Mouse (Mus musculus) liver, embryonic 12.5 days (tissue): ENCODE measurements around the gene Lrrc73. TPM values are rescaled to one million over a fixed set of nuclear protein-coding genes. Genes with fewer than 3 reads are reported as not detected.
A peak's percentile ranks its signal among the peaks of the same experiment; 100 is the strongest.

Experiments used
- ATAC-seq: fragments of 200-750 bp; cut with Nextera tagmentation; 2 replicates; pipeline ENCODE4 v1.8.0; 2017; ENCODE audit warnings: moderate number of reproducible peaks, mild to moderate bottlenecking, moderate library complexity
- H3K27ac ChIP-seq: fragments of 300-500 bp; sonication (generic); 2 replicates; pipeline ENCODE4 v1.5.1; 2016; ENCODE audit warnings: mild to moderate bottlenecking
- H3K27me3 ChIP-seq: fragments of 300-500 bp; sonication (generic); replicated peaks from 2 replicates; pipeline ENCODE4 v1.6.1; 2016; ENCODE audit warnings: mild to moderate bottlenecking, moderate library complexity
- H3K36me3 ChIP-seq: fragments of 300-500 bp; sonication (generic); 2 replicates; pipeline ENCODE4 v1.6.1; 2016; ENCODE audit warnings: mild to moderate bottlenecking, moderate library complexity
- H3K4me1 ChIP-seq: fragments of 300-500 bp; sonication (generic); 2 replicates; pipeline ENCODE4 v1.6.1; 2016
- H3K4me2 ChIP-seq: fragments of 300-500 bp; sonication (generic); 2 replicates; pipeline ENCODE4 v1.6.1; 2016; ENCODE audit warnings: mild to moderate bottlenecking, moderate library complexity
- H3K4me3 ChIP-seq: fragments of 300-500 bp; sonication (generic); 2 replicates; pipeline ENCODE4 v1.5.1; 2016; ENCODE audit warnings: mild to moderate bottlenecking, moderate library complexity
- H3K9ac ChIP-seq: fragments of 300-500 bp; sonication (generic); 2 replicates; pipeline ENCODE4 v1.6.1; 2016; ENCODE audit warnings: mild to moderate bottlenecking, moderate library complexity
- H3K9me3 ChIP-seq: fragments of 300-500 bp; sonication (generic); replicated peaks from 2 replicates; pipeline ENCODE4 v1.6.1; 2016; ENCODE audit warnings: mild to moderate bottlenecking, moderate library complexity
- WGBS: fragments of 180-500 bp; shearing (Covaris S2); methylation state at CpG from one replicate; pipeline ENCODE4 v1.1.7; 2016; ENCODE audit not compliant: insufficient replicate concordance; 5-methylcytosine and 5-hydroxymethylcytosine counted together
- polyA plus RNA-seq: library from polyadenylated mRNA; unstranded; fragments of >200 nt; fragmentation: Nextera tagmentation; extraction: Ambion mirVana; gene quantifications from 2 replicates; pipeline ENCODE4 v1.2.1, GENCODE M21; 2016

The Lrrc73 gene
- polyA plus RNA-seq, 1 experiment from 2014 or later, result 0.14 TPM

DNA sequence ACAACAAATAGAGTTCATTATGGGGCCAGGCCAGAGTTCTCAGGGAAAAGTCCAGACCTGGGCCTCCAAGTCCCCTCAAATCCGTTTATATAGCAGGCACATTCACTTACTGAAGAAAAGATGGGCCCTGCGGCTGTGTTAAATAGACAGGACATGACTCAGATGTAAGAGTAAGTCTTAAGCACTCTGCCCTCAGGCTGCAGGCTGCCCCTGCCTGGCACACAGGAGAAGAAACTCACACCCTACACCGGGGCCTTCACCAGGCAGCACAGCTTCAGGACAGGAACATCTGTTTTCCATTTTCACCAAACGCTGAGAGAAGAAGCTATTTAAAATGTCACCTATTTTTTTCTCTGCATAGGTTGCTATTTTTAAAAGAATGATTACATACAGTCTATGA lies 24.3 kb downstream of the Lrrc73 start:
- WGBS, result 77% methylated on average over 4 of the region's 4 CpGs
- no peaks in the 10 kb centered on the region for H3K9me3 ChIP-seq
- peaks cover 72% of the 10 kb centered on the region for H3K36me3 ChIP-seq
- no peak overlapping the region for H3K9ac ChIP-seq
- no peak for ATAC-seq
- no peak overlapping the region for H3K4me2 ChIP-seq
- no peaks in the 10 kb centered on the region for H3K27me3 ChIP-seq
- H3K4me3 ChIP-seq, result no peak overlapping the region
- peaks cover 32% of the 10 kb centered on the region for H3K4me1 ChIP-seq
- H3K27ac ChIP-seq, result no peak overlapping the region; the same call in 1 of the 2 replicates

DNA sequence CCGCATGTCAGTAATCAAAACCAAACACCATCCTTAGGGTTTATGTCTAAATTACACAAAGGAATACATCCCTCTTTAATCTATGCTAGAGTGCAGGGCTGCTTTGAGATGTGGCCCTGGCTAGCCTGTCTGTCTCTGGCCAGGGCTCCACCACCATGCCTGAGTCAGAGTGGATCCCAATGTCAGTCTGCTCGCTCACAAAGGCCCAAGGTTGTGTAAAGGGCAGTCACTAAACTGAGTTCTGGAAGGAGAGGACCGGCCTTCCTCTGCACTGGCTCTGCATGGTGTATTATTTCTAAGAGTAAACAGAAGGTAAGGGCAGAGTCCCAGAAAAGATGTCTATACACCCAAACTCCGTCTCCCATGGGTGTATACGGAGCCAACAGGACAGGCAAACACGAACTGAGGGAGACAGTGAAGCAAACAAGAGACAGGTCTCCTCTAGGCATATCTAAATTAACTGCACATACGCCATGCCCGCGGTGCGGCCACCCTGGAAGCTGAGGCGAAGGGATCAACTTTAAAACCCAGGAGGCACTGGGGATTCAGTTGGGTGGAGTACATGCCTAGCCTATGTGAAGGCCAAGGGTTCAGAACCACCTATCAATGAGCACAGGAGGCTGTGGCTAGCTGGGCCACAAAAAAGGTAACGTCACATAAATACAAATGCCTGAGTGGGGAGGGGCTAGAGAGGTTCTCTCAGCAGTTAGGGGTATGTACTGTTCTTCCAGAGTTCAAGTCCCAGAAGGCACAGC lies 24.9 kb downstream of the Lrrc73 start:
- H3K27ac ChIP-seq, result no peak overlapping the region
- H3K9ac ChIP-seq, result no peak overlapping the region
- H3K27me3 ChIP-seq, result no peaks in the 10 kb centered on the region
- no peak overlapping the region for H3K4me3 ChIP-seq
- peaks cover 70% of the 10 kb centered on the region for H3K36me3 ChIP-seq
- no peak overlapping the region for H3K4me2 ChIP-seq
- WGBS, result 82% methylated on average over 12 of the region's 12 CpGs
- ATAC-seq, result no peak
- H3K9me3 ChIP-seq, result no peaks in the 10 kb centered on the region
- peaks cover 35% of the 10 kb centered on the region for H3K4me1 ChIP-seq

GRCm38 (mm10) chr17:46282483-46283123 lies 29.3 kb downstream of the Lrrc73 start, which contains the start of gene Tjap1:
TSS of gene Tjap1 (minus strand) at chr17:46283026.
- H3K9ac ChIP-seq, result peak within 1 kb of the TSS; percentile 86
- no peaks in the 10 kb centered on the region for H3K9me3 ChIP-seq
- WGBS, result 1% methylated on average over 37 of the region's 37 CpGs
- H3K27ac ChIP-seq, result peak within 1 kb of the TSS; percentile 82
- peaks cover 29% of the 10 kb centered on the region for H3K4me1 ChIP-seq
- H3K4me2 ChIP-seq, result peak within 1 kb of the TSS; percentile 90
- peaks cover 10% of the 10 kb centered on the region; the same call in 1 of the 2 replicates for H3K27me3 ChIP-seq
- peaks cover 35% of the 10 kb centered on the region for H3K36me3 ChIP-seq
- H3K4me3 ChIP-seq, result peak within 1 kb of the TSS; percentile 80
- peak; percentile 94 for ATAC-seq

DNA sequence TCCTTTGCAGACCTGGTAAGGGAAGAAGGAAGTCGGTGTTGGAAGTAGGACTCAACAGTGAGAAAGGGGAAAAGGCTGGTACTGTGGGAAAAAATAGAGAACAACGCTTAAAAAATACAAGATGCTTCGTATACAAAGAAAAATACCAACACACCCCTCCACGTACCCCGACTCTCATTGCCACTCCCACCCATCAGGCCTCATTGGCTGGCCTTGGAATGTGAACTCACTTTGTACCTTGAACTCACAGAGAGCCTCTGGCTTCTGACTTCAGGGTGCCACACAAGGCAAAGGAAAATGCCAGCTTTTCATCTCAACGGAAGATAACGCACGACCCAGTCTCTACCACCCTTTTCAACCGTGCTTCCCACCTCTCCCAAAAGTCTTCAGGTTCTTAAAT lies 29.8 kb downstream of the Lrrc73 start:
- no peaks in the 10 kb centered on the region for H3K9me3 ChIP-seq
- peak overlapping the region; percentile 86 for H3K9ac ChIP-seq
- H3K4me1 ChIP-seq, result peaks cover 32% of the 10 kb centered on the region
- H3K4me2 ChIP-seq, result peak overlapping the region; percentile 90
- no peak overlapping the region for H3K27ac ChIP-seq
- peaks cover 31% of the 10 kb centered on the region for H3K36me3 ChIP-seq
- peak overlapping the region; percentile 80 for H3K4me3 ChIP-seq
- H3K27me3 ChIP-seq, result peaks cover 13% of the 10 kb centered on the region; the same call in 1 of the 2 replicates
- peak; percentile 24 for ATAC-seq
- 20% methylated on average over 9 of the region's 9 CpGs for WGBS

- Histone ChIP-seq H3K4me2 (no peak overlapping the region), H3K36me3 (peaks cover 23% of the 10 kb centered on the region), H3K9ac (no peak overlapping the region), H3K4me1 (peaks cover 32% of the 10 kb centered on the region), H3K27ac (no peak overlapping the region), H3K4me3 (no peak overlapping the region), H3K9me3 (no peaks in the 10 kb centered on the region), H3K27me3 (peaks cover 13% of the 10 kb centered on the region)
- WGBS, result 75% methylated on average over 8 of the region's 8 CpGs
- ATAC-seq, result no peak
These were observed 30.6 kb downstream of the Lrrc73 start for GRCm38 (mm10) chr17:46283911-46284310.

GRCm38 (mm10) chr17:46284653-46285052 lies 31.3 kb downstream of the Lrrc73 start:
- WGBS, result 56% methylated on average over 7 of the region's 7 CpGs
- Histone ChIP-seq H3K9ac (no peak overlapping the region), H3K36me3 (peaks cover 16% of the 10 kb centered on the region), H3K4me1 (peaks cover 32% of the 10 kb centered on the region), H3K27ac (no peak overlapping the region), H3K4me3 (no peak overlapping the region), H3K9me3 (no peaks in the 10 kb centered on the region), H3K4me2 (no peak overlapping the region), H3K27me3 (peaks cover 17% of the 10 kb centered on the region)
- no peak for ATAC-seq

- H3K4me1 ChIP-seq, result peaks cover 32% of the 10 kb centered on the region
- 51% methylated on average over 6 of the region's 6 CpGs for WGBS
- peaks cover 8% of the 10 kb centered on the region for H3K36me3 ChIP-seq
- no peak for ATAC-seq
- no peak overlapping the region for H3K9ac ChIP-seq
- H3K27ac ChIP-seq, result no peak overlapping the region
- no peaks in the 10 kb centered on the region for H3K9me3 ChIP-seq
- peaks cover 24% of the 10 kb centered on the region for H3K27me3 ChIP-seq
- no peak overlapping the region for H3K4me3 ChIP-seq
- no peak overlapping the region for H3K4me2 ChIP-seq
These were observed 32.1 kb downstream of the Lrrc73 start for GRCm38 (mm10) chr17:46285407-46285806.

DNA sequence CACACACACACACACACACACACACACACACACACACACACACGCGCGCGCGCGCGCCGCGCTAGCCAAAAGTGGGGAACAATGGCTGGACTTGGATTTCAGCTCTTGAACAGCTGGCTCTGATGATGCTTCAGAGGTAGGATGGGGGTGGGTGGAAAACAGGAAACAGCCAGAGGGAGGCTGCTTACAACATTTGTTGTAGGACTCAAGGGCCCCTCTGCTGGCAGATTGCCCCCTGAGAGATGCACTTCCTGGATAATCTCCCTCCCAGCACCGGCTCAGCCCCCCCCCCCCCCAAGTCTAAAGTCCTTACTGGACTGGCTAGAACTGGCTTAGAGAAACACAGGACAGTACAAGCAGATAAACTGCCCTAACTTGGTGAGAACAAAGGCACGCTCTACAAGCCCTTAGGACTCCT lies 34.4 kb downstream of the Lrrc73 start:
- Histone ChIP-seq H3K36me3 (no peaks in the 10 kb centered on the region), H3K4me1 (peaks cover 13% of the 10 kb centered on the region), H3K9me3 (no peaks in the 10 kb centered on the region), H3K4me2 (no peak overlapping the region), H3K27me3 (peaks cover 31% of the 10 kb centered on the region), H3K27ac (no peak overlapping the region), H3K4me3 (no peak overlapping the region), H3K9ac (no peak overlapping the region)
- WGBS, result 66% methylated on average over 11 of the region's 11 CpGs
- ATAC-seq, result no peak

DNA sequence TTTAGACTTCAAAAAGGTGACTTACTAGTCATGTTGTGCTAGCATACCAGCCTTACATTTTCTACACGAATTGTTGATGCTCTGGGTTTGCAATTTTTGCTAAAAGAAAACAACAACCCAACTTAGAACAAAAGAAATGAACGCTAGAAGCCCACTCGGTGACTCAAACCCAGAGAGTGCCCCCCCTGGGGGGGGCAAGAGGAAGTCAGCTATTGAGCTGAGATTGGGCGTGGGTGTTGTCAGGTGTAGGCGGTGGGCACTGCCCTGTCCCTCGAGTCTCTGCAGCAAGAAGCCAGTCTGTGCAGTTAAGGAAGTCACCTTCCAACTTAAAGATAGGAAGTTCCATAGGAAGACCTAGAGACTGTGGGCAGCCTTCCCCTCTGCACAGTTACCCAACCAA lies 43.3 kb downstream of the Lrrc73 start:
- H3K4me3 ChIP-seq, result no peak overlapping the region
- no peaks in the 10 kb centered on the region for H3K36me3 ChIP-seq
- no peak overlapping the region for H3K27ac ChIP-seq
- H3K4me2 ChIP-seq, result no peak overlapping the region
- peaks cover 86% of the 10 kb centered on the region for H3K27me3 ChIP-seq
- H3K9me3 ChIP-seq, result no peaks in the 10 kb centered on the region
- ATAC-seq, result no peak
- no peak overlapping the region for H3K9ac ChIP-seq
- H3K4me1 ChIP-seq, result peaks cover 19% of the 10 kb centered on the region
- WGBS, result 24% methylated on average over 6 of the region's 6 CpGs

GRCm38 (mm10) chr17:46297028-46297363 lies 43.7 kb downstream of the Lrrc73 start:
- Histone ChIP-seq H3K27me3 (peaks cover 86% of the 10 kb centered on the region), H3K4me2 (peak overlapping the region; percentile 80), H3K9me3 (no peaks in the 10 kb centered on the region), H3K4me3 (peak overlapping the region; percentile 52), H3K27ac (no peak overlapping the region), H3K4me1 (peaks cover 19% of the 10 kb centered on the region), H3K9ac (no peak overlapping the region), H3K36me3 (no peaks in the 10 kb centered on the region)
- WGBS, result 8% methylated on average over 6 of the region's 6 CpGs
- ATAC-seq, result no peak

DNA sequence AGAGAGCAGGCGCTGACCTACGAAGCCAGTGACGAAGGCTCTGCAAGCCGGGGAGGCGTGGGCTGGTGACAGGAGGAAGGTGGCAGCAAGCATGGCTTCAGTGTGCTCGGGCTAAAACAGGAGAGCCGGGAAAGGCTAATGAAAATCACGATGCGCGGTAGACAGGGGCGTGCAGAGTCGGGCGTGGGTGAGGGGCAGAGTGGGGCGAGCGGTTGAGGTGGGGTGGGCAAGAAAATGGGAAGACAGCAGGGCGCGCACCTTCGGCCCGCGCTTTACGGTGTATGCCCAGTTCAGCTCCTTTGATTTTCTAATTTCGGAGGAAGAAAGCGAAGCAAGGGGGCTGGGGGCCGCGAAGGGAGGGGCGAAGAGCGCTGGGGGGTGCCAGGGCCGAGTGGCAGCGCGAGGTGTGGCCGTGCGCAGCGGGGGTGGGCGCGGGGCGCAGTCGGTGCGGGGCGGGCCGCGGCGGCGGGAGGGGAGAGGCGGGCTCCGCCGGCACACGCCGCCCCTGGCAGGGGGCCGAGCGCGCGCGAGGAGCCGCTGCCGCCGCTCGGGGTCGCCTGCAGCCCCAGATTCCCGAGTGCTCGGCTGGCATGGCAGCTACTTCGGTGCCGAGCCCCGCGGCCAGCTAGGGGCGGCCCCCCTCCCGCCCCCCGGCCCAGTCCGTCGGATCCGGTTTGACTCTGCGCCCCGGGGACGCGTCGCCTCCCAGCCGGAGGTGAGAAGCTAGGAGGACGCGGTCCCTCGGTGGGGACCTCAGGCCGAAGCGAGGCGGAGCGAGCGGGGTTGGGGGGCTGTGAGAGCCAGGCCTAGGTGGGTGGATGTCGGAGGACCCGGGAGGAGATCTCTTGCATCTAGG lies 44.3 kb downstream of the Lrrc73 start, which contains the start of gene Dlk2:
TSS of gene Dlk2 (plus strand) at position 58 of the 856 bp plus-strand sequence.
- Histone ChIP-seq H3K9me3 (no peaks in the 10 kb centered on the region), H3K27me3 (peaks cover 81% of the 10 kb centered on the region), H3K4me1 (peaks cover 19% of the 10 kb centered on the region), H3K4me3 (peak within 1 kb of the TSS; percentile 52), H3K27ac (no peak within 1 kb of the TSS), H3K36me3 (no peaks in the 10 kb centered on the region), H3K9ac (no peak within 1 kb of the TSS), H3K4me2 (peak within 1 kb of the TSS; percentile 80)
- 1% methylated on average over 67 of the region's 86 CpGs for WGBS
- ATAC-seq, result no peak
